Mouse (Mus musculus): ENCODE measurements around the gene Gm12248.

- TF ChIP-seq CTCF (IDR thresholded peaks at IDR 0.05) (no peak), EP300 (IDR thresholded peaks at IDR 0.05) (no peak)
These were observed 9.8 kb upstream of the Gm12248 start for GRCm38 (mm10) chr11:58102581-58103343.

All from lung, postnatal 0 days (tissue).